Mouse (Mus musculus): Measurements from ENCODE around the gene Arhgap35. TPM values are rescaled to one million over a fixed set of nuclear protein-coding genes. Genes with fewer than 3 reads are reported as not detected.

The Arhgap35 gene
- polyA plus RNA-seq, 1 experiment from 2014 or later: 10.3 TPM

GRCm38 (mm10) chr7:16499671-16500104, 115.1 kb downstream of the Arhgap35 start:
- Histone ChIP-seq H3K4me3 (replicated peaks; ENCODE audit: low read depth, low read length) (no peak overlapping the region), H3K4me1 (replicated peaks; ENCODE audit: insufficient read depth, low read length) (no peaks in the 10 kb centered on the region), H3K9ac (ENCODE audit: low read depth, low read length) (no peak overlapping the region), H3K4me2 (ENCODE audit: low read length) (no peak overlapping the region), H3K36me3 (ENCODE audit: insufficient read depth, low read length) (peaks cover 42% of the 10 kb centered on the region), H3K27me3 (ENCODE audit: insufficient read depth, low read length) (no peaks in the 10 kb centered on the region), H3K27ac (no peak overlapping the region), H3K9me3 (replicated peaks; ENCODE audit: low read length) (no peaks in the 10 kb centered on the region)
- DNase-seq (ENCODE audit: low spot score): no peak
- TF ChIP-seq CTCF (IDR thresholded peaks at IDR 0.05; ENCODE audit: low read depth): no peak
- WGBS: 91% methylated on average over 6 of the region's 6 CpGs
- no peak for ATAC-seq (replicated peaks; ENCODE audit: low FRiP score, low read depth)

GRCm38 (mm10) chr7:16496260-16496659, 118.5 kb downstream of the Arhgap35 start:
- Histone ChIP-seq H3K27me3 (ENCODE audit: insufficient read depth, low read length) (no peaks in the 10 kb centered on the region), H3K4me2 (ENCODE audit: low read length) (no peak overlapping the region), H3K36me3 (ENCODE audit: insufficient read depth, low read length) (peaks cover 30% of the 10 kb centered on the region), H3K9ac (ENCODE audit: low read depth, low read length) (no peak overlapping the region), H3K27ac (no peak overlapping the region), H3K9me3 (replicated peaks; ENCODE audit: low read length) (no peaks in the 10 kb centered on the region), H3K4me3 (replicated peaks; ENCODE audit: low read depth, low read length) (no peak overlapping the region), H3K4me1 (replicated peaks; ENCODE audit: insufficient read depth, low read length) (no peaks in the 10 kb centered on the region)
- no peak for ATAC-seq (replicated peaks; ENCODE audit: low FRiP score, low read depth)
- WGBS: 64% methylated on average over 3 of the region's 3 CpGs
- no peak for TF ChIP-seq CTCF (IDR thresholded peaks at IDR 0.05; ENCODE audit: low read depth)
- no peak for DNase-seq (ENCODE audit: low spot score)

GRCm38 (mm10) chr7:16493361-16493760, 121.4 kb downstream of the Arhgap35 start:
- Histone ChIP-seq H3K4me3 (replicated peaks; ENCODE audit: low read depth, low read length) (no peak overlapping the region), H3K27ac (no peak overlapping the region), H3K36me3 (ENCODE audit: insufficient read depth, low read length) (peaks cover 28% of the 10 kb centered on the region), H3K9me3 (replicated peaks; ENCODE audit: low read length) (no peaks in the 10 kb centered on the region), H3K9ac (ENCODE audit: low read depth, low read length) (no peak overlapping the region), H3K4me1 (replicated peaks; ENCODE audit: insufficient read depth, low read length) (no peaks in the 10 kb centered on the region), H3K27me3 (ENCODE audit: insufficient read depth, low read length) (no peaks in the 10 kb centered on the region), H3K4me2 (ENCODE audit: low read length) (no peak overlapping the region)
- DNase-seq (ENCODE audit: low spot score) (peak; percentile 58), ATAC-seq (replicated peaks; ENCODE audit: low FRiP score, low read depth) (0 out of 2 replicates have a peak, but pooled peaks have one; percentile 26)
- TF ChIP-seq CTCF (IDR thresholded peaks at IDR 0.05; ENCODE audit: low read depth): peak; percentile 78
- 24% methylated on average over 2 of the region's 2 CpGs for WGBS

- Histone ChIP-seq H3K4me3 (replicated peaks; ENCODE audit: low read depth, low read length) (no peak overlapping the region), H3K36me3 (ENCODE audit: insufficient read depth, low read length) (peaks cover 18% of the 10 kb centered on the region), H3K27me3 (ENCODE audit: insufficient read depth, low read length) (no peaks in the 10 kb centered on the region), H3K27ac (no peak overlapping the region), H3K4me1 (replicated peaks; ENCODE audit: insufficient read depth, low read length) (no peaks in the 10 kb centered on the region), H3K9ac (ENCODE audit: low read depth, low read length) (no peak overlapping the region), H3K9me3 (replicated peaks; ENCODE audit: low read length) (no peaks in the 10 kb centered on the region), H3K4me2 (ENCODE audit: low read length) (no peak overlapping the region)
- no peak for ATAC-seq (replicated peaks; ENCODE audit: low FRiP score, low read depth)
- no peak for DNase-seq (ENCODE audit: low spot score)
- no peak for TF ChIP-seq CTCF (IDR thresholded peaks at IDR 0.05; ENCODE audit: low read depth)
- 56% methylated on average over 3 of the region's 3 CpGs for WGBS
Measured at GRCm38 (mm10) chr7:16492211-16492610, 122.6 kb downstream of the Arhgap35 start.

- ATAC-seq (replicated peaks; ENCODE audit: low FRiP score, low read depth) (0 out of 2 replicates have a peak, but pooled peaks have one; percentile 37), DNase-seq (ENCODE audit: low spot score) (peak; percentile 83)
- Histone ChIP-seq H3K4me2 (ENCODE audit: low read length) (no peak overlapping the region), H3K9ac (ENCODE audit: low read depth, low read length) (no peak overlapping the region), H3K27me3 (ENCODE audit: insufficient read depth, low read length) (no peaks in the 10 kb centered on the region), H3K4me3 (replicated peaks; ENCODE audit: low read depth, low read length) (no peak overlapping the region), H3K4me1 (replicated peaks; ENCODE audit: insufficient read depth, low read length) (no peaks in the 10 kb centered on the region), H3K27ac (no peak overlapping the region), H3K36me3 (ENCODE audit: insufficient read depth, low read length) (peaks cover 13% of the 10 kb centered on the region), H3K9me3 (replicated peaks; ENCODE audit: low read length) (no peaks in the 10 kb centered on the region)
- TF ChIP-seq CTCF (IDR thresholded peaks at IDR 0.05; ENCODE audit: low read depth): peak; percentile 97
- WGBS: 34% methylated on average over 3 of the region's 3 CpGs
Measured at GRCm38 (mm10) chr7:16491759-16492158, 123.0 kb downstream of the Arhgap35 start.

GRCm38 (mm10) chr7:16489948-16490347, 124.8 kb downstream of the Arhgap35 start:
- Histone ChIP-seq H3K9me3 (replicated peaks; ENCODE audit: low read length) (no peaks in the 10 kb centered on the region), H3K9ac (ENCODE audit: low read depth, low read length) (no peak overlapping the region), H3K36me3 (ENCODE audit: insufficient read depth, low read length) (no peaks in the 10 kb centered on the region), H3K4me2 (ENCODE audit: low read length) (no peak overlapping the region), H3K27ac (no peak overlapping the region), H3K4me3 (replicated peaks; ENCODE audit: low read depth, low read length) (no peak overlapping the region), H3K4me1 (replicated peaks; ENCODE audit: insufficient read depth, low read length) (no peaks in the 10 kb centered on the region), H3K27me3 (ENCODE audit: insufficient read depth, low read length) (no peaks in the 10 kb centered on the region)
- ATAC-seq (replicated peaks; ENCODE audit: low FRiP score, low read depth) (no peak), DNase-seq (ENCODE audit: low spot score) (no peak)
- 87% methylated on average over 9 of the region's 9 CpGs for whole genome bisulfite sequencing
- TF ChIP-seq CTCF (IDR thresholded peaks at IDR 0.05; ENCODE audit: low read depth): no peak

GRCm38 (mm10) chr7:16488816-16489215, 126.0 kb downstream of the Arhgap35 start:
- no peak for TF ChIP-seq CTCF (IDR thresholded peaks at IDR 0.05; ENCODE audit: low read depth)
- no peak overlapping the region for H3K9ac ChIP-seq (ENCODE audit: low read depth, low read length)
- H3K4me2 ChIP-seq (ENCODE audit: low read length): no peak overlapping the region
- H3K9me3 ChIP-seq (replicated peaks; ENCODE audit: low read length): no peaks in the 10 kb centered on the region
- H3K27ac ChIP-seq: no peak overlapping the region
- H3K4me1 ChIP-seq (replicated peaks; ENCODE audit: insufficient read depth, low read length): no peaks in the 10 kb centered on the region
- H3K36me3 ChIP-seq (ENCODE audit: insufficient read depth, low read length): no peaks in the 10 kb centered on the region
- no peaks in the 10 kb centered on the region for H3K27me3 ChIP-seq (ENCODE audit: insufficient read depth, low read length)
- H3K4me3 ChIP-seq (replicated peaks; ENCODE audit: low read depth, low read length): no peak overlapping the region
- ATAC-seq (replicated peaks; ENCODE audit: low FRiP score, low read depth) (no peak), DNase-seq (ENCODE audit: low spot score) (no peak)

All from kidney, postnatal 0 days (tissue).